Mouse (Mus musculus) left cerebral cortex, adult 11 months (tissue): ENCODE measurements around the gene Npm3.

Experiments used
- DNase-seq: peaks from one replicate; pipeline ENCODE4 v3.0.0; 2022; ENCODE audit warnings: low spot score

The Npm3 gene

DNA sequence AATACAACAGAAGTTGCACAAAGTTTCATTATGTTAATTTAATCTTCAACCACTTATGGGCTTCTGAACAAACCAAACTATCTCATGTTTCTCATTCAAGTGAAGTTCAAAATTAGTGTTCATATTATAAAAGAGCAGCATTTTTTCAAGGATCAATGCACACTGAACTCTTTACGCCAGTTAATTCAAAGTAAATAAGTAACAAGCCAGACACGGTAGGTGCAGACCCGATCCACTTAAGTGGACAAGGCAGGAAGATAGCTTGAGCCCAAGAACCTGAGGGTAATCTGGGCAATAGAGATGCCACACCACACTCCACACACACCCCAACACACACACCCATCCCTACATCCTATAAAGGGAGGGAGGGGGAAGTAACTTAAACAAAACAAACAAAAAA lies 4.2 kb upstream of the Npm3 start:
- DNase-seq, result no peak

DNA sequence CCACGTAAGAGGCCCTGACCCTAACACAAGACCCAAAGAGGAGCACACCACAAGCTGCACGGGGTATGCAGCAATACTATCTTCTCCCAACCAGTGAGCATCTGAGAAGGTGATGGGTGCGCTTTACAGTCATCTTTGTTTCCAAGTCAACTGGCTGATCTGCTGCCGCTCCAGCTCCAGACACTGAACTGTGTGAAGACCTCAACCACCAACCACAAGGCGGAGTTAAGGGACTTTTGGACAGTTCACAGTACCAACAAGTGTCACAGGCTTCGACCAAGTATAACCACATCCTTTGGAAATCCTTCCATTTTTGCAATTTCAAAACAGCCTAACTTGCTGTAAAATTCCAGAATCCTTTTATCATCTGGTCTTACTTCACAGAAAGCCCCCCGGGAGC lies 2.5 kb upstream of the Npm3 start:
- no peak for DNase-seq

DNA sequence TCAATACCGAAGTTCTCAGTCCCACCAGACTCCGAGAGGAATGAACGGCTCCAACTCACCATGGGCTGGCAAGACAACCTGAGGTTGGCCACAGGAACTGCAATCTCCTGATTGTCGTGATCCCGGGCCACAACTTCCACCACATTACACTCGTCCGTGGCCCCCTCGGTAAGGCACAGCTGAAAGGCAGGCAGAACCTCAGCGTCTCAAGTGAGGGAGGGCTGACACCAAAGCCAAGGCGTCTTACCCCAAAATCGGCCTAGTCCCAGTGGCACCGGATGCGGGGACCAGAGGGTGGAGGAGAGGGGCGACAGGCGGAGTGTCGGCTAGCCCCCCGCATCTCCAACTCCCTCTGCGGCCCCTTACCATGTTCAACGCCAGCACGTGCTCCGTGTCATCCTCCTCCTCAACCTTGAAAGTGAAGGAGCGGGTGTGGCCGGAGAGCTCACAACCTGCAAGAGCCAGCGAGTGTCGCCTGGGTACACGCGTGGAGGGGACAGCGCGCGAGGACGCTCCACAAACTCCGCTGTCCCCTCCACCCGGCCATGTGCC lies 624 bp downstream of the Npm3 start:
- no peak for DNase-seq

DNA sequence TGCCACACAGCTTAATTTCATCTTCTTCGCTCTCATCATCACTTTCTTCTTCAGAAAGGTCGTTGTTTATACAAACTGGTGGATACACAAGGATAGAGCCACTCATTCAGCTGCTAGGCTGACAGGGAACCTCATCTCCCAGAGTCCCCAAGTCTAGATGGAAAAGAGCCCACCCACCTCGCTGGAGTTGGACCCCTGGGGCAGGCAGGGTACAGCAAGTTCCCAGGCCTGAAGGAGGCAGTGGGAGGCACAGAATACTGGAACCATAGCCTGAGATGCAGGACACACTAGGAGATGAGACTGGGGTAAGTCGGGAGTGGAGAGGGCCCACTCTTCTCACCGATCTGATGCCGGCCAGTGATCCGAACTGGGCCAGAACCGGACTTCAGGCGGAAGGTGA lies 1.2 kb downstream of the Npm3 start:
- no peak for DNase-seq

DNA sequence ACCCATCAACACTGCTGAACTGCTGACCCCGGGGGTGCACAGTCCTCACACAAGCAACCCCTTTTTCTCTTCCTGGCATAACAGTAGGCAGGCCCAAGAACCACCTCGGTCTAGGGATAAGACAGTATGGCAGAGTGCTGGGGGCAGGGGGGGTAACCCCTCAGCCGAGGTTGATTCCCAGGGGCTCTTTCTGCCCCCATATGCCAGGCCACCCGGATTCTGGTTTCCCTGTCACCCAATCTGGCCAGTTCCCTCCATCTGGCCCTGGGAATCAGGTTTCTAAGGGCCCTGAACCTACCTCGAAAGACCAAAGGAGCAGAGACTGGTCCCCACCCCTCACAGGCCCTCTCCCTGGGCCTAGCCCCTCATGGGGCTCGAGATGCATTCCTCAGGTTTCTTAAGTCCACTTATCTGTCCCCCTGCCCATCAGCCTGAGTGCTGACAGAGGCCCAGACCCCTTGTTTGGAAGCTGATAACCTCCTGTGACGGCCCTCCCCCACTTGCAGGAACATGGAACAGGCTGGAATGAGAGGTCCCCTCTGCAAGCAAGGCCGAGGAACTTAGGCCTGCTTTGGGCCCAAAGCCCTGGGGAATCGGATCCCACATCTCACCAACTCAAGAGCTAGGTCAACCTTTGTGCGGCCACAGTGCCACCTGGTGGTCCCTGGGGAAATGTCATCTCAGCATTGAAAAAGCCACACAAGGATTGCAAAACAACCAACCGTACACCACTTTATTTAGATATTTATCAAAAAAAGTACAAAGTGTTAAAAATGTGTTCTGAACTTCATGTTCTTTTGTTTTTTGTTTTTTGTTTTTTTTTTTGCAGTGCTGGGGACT lies 2.1 kb downstream of the Npm3 start:
- peak; percentile 73 for DNase-seq

DNA sequence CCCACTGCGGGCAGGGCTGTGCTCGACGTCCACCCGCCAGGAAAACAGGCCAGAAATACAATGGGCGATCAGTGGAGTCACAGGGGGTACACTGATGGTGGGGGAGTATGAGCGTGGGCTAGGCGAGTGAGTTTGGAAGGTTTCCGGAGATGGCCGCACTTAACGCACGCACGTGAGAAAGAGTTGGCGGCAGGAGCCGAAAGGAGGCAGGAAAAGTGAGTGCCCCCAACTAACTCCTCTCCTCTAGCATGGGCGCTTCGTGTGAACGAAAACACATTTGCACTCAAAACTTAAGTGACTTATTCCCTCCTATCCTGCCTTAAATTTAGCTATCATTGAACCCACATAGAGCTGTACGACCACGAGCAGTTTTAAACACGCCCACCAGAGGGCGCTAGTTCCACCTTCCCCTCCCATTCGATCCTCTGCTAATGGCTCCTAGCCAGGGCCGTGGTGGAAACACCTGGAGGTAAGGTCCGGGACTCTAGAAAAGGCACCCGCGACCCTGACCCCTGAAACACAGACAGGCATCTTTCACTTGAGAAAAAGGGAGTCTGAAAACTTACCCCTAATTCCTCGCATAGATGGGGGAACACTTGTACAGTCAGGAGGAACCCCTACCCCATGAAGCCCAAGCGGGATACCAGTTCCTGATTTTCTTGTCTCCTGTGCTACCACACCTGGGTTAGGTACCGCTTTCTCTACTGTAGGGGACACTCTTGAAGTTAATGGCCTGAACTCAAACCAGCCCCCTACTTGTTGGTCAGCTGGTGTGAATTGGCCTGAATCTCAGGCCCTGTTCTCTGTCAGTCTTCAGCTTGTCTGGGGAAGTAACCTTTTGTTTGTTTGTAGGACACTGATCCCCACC lies 3.0 kb downstream of the Npm3 start:
- peak; percentile 51 for DNase-seq

DNA sequence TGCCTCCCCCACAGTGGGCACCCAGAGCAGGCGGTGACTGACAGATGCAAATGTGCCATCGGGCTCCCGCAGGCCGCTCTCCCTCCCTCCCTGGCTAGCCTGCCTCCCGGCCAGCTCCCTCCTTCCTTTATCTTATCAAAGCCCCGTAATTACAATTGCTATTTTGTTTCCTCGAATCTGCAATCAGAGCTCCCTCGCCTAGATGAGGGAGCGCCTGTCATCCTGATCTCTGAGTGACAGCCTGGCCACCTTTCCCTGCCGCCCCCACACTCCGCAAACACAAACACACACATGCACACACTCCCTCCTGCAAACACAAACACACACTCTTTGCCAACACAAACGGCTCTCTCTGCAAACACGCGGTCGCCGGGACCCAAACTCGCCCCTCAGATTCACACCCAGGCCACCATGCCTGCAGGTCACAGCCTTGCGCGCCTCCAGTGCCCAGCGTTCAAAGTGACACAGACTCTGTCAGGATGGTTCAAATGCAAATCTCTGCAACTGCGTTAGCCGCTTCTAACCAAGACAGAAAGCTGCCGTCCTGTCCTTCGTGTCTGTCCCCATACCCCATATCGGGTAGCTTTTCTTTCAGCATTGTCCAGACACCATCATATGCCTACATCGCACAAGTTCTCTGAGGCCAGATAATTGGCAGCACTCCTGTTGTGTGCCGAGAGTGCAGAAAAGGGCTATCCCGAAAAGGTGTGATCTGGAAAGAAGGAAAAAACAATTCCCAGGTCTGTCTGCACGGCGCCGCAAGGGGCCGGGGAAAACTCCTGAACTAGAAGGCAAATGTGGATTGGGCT lies 3.8 kb downstream of the Npm3 start:
- no peak for DNase-seq

DNA sequence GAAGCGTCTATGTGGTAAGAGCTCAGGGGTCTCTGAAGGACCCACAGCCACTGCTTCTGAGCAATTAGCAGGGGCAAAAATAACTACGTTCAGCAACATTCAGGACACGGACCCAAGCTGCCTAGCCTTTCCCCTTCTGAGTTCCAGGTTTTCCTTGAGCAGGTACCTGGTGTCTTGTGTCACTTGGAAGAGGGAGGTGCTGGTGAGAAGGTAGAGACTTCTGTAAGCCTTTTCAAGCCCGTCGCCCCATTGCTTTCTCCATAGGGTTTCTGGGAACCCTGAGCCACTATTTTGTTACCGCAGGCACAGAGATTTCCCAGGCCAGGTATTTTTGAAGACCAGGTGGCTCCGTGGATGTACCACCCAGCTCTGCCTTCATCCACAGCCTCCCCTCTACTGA lies 5.8 kb downstream of the Npm3 start:
- no peak for DNase-seq

DNA sequence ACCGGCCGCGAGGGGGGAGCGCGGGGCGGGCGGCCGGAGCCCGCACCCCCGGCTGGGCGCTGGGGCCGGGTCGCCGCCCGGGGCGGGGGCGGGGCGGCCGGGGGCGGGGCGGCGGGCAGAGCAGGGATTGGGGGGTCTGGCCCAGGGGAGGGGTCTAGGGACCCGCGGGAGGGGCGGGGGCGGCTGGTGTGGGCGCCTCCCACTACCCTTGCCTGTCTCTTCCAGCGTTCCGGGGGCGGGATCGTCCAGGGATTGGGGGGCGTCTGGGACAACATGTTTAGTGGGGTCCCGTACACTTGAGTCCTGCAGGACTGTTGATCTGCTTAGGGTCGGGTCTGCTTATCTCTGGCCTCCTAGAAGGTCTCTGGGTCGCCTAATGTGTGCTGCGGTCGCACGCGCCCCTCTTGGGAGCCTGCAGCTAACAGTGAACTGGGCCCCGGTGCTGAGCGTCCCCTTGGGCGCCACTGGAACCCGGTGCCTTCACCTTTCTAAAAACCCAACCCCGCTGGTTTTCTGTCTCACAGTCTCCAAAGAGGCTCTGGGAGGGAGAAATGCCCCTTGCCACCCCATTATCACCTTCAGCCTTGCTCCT lies 6.3 kb downstream of the Npm3 start:
- no peak for DNase-seq

DNA sequence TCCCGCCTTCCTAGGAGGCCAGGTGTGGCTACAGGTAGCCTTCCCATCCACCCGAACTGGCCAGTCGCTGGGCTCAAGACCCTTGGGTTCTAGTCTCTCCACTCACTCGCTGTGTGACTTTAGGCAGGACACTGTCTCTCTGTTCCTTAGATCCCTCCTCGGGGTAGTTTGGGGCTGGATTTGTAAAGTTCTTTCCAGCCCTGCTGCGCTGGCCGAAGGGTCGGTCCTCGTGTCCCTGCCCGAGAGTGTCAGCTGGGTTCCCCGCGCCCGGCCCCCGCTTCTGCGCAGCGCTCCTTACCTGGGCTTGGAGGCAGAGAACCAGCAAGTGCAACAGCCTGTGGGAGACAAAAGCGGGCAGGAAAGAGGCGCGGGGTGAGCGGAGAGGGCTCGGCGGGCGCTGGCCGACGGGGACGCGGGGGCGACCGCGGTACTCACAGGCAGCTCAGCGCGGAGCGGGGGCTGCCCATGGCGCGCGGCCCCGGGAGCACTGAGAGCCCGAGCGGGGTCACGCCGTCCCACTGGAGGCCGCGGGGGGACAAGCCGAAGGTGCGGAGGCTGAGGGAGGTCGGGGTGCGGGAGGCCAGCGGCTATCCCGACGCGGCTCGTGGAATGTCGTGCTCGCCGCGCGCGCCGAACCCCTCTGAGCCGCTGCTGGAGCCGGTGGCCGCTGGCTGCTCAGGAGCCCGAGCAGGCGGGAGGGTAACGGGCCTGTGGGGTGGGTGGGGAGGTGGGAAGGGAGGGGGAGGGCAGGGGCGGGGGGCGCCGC lies 7.0 kb downstream of the Npm3 start, which contains the start of gene Fgf8:
Fgf8 (minus strand) TSS at position 698 of the 766 bp plus-strand sequence.
- DNase-seq, result no peak

DNA sequence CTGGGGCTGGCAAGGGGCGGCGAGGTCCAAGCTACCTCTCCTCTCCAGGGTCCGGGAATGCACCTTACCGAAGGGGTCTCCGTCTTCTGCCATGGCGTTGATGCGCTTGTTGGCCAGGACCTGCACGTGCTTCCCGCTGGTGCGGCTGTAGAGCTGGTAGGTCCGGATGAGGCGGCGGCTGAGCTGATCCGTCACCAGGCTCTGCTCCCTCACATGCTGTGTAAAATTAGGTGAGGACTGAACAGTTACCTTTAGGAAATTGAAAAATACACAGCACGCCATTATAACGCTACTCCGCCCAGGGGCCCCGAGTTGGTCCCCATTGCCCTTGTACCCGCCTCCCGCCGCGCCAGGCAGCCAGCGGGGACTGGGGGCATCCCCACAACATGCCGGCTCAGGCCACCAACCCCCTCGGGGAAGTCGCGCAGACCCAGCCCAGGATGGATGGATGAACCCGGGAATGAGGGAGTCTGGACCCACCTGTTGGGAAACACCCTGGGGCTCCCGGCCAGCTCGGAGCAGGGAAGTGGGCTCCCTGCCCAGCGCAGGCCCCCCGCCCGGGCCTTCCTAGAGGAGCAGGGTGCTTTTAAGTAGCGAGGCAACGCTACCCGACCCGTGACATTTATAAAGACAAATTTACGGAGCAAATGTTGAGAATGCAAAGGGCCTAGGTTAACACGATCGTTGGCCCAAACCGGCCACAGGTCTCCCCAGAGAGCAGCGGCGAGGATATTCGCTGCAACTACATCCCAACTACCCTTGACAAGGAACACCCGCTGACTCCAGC lies 7.8 kb downstream of the Npm3 start:
- no peak for DNase-seq

DNA sequence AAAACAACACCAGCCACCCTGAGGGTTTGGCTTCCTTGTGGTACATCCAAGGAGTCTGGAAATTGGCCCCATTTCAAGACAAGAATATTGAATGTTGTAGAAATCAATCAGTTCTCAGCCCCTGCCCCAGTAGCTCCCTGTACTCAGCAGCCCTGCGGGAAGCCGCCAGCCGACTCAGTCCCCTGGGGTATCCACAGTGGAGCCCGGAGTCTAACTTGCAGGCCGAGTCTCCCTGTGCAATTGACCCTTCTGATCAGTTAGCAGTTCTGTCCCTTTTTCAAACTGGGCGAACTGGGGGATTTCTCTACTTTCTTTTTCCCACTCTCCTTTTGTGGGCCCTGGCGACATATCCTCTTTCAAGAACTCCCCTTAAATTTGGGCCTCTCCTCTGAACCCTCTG lies 8.6 kb downstream of the Npm3 start:
- DNase-seq, result no peak

DNA sequence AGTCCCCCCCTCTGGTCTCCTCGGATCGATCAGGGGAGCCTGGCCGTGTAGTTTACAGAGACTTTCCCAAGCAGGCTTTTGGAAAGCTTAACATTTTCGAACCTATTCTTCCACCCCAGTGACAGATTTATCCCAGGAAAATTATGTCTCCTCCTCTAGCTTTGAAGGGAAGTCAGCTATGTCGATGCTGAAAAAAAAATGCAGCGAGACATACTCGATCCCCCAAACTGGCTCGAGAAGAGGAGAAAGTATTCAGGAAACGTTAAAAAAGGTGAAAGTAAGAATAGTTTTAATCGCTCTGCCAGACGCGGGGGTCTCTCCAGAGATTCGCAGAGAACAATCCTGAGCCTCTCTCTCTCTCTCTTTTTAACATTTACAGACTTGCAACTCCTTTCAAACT lies 9.2 kb downstream of the Npm3 start:
- DNase-seq, result no peak

DNA sequence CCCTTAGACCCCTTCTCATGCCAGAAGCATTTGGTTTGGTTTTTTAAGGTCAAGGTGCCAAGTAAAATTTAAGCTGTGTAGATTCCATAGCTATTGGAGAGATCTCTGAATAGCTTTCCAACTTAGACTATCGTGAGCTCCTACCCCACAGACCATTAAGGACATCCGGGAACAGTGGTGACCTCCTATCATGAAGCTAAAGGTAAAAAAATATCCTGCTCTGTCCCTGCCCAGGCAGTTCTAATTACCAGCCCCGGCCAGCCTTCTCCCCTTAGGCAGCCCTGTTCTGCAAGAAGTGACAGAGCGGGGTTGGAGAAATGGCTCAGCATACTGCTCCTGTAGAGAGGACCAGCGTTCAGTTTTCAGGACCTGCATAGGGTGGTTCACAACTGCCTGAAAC lies 10.9 kb downstream of the Npm3 start:
- no peak for DNase-seq

DNA sequence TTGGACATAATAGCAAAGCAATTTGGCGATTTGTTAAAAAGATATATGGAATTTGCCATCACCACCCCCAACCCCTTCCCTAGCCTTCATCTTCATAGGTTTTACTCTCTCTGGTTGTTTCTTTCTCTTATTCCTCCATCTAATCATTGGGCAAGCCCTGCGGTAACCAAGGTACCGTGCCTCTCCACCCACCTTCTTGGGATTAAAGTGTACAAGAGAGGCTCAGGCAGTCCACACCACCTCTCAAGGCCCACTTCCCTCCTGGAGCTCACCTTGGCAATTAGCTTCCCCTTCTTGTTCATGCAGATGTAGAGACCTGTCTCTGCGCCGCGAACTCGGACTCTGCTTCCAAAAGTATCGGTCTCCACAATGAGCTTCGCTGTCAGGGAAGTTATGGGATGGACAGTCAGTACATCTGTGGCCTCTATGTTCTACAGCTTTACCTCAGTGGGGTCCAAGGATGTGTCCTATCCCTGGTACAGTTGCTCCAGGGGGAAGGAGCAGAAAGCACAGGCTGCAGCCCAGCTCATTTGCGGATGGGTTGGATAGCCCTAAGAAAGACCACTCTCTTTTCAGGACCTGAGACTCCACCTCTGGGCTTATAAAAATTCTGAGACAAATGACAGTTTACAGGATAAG lies 11.4 kb downstream of the Npm3 start:
- DNase-seq, result no peak

DNA sequence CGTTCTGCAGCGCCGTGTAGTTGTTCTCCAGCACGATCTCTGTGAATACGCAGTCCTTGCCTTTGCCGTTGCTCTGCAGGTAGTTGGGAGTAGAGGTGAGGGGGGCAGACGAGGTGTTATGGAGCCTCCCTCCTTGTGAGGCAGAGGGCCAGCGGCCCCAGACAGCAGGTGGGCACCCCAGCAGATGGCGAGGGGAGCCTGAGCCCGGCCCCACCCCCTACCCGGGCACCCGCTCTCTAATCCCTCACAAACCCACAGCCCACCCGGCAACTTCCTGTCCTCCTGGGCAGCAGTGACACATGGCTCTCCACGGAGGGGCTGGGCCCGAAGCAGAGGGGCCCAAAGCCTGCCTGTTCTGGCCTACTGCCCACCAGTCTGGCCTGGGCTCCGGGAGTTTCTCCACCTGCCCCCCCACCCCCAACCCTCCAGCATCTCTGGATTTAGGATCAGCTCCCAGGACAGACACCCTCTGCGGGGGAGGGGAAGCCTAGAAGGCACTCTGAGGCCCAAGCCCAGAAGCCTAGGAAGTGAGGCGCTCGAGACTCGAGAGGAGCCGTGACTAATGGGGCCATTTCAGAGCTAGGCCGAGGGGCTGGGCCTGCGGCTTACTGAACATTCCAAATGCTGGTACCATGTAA lies 12.1 kb downstream of the Npm3 start:
- no peak for DNase-seq

DNA sequence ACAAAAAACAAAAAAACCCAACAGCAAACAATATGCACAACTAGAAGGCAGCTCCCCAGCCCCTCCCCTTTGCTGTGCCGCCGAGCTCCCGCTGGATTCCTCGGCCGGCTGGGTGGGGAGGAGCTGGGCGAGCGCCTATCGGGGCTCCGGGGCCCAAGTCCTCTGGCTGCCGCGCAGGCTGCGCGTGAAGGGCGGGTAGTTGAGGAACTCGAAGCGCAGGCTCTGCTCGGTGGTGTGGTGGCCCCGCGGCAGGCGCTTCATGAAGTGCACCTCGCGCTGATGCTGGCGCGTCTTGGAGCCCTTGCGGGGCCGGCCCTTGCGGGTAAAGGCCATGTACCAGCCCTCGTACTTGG lies 12.6 kb downstream of the Npm3 start:
- no peak for DNase-seq

DNA sequence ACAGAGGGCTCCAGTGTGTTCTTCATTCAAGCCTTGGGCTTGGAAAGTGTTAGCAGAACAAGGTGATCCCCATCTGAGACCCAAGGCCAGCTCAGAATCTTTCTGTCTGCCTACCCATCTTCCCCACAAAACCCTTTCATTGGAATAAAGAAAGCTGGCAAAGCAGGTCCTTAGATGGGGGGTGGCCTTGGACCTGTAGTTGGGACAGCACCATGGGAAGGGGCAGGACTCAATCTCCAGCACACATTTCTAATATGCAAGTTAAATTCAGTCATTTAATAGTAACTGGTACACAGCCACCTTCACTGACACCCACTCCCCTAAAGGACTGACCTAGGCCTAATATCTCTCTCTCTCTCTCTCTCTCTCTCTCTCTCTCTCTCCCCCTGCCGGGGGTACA lies 13.2 kb downstream of the Npm3 start:
- no peak for DNase-seq

DNA sequence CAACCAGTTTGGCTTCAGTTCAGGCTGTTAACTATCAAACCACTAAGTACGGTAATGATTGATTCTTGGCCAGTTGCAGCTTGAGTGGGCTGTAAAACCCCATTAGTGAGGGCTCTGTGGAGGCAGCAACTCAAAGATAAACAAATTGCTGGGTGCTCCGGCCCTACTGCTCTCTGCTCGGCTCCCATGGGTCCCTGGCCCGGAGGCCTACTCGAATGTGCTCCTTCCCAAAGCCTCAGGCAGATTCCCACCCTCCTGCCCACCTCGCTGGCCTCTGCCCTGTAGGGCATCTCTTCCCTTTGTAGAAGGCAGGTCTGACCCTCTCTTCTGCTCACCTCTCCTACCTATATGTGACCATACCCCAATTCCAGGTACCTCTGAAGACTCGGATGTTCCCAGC lies 14.6 kb downstream of the Npm3 start:
- no peak for DNase-seq
